Mouse (Mus musculus): ENCODE measurements around the gene Limch1. TPM values are rescaled to one million over a fixed set of nuclear protein-coding genes. Genes with fewer than 3 reads are reported as not detected.

The Limch1 gene
- total and polyA plus RNA-seq, 2 experiments from 2014 or later, result 62.8 to 133 TPM

- peak overlapping the region; percentile 54; the same call in 1 of the 2 replicates for H3K27ac ChIP-seq (ENCODE audit: low read depth, low read length)
These were observed 22.6 kb upstream of the Limch1 start for GRCm38 (mm10) chr5:66723037-66723436.

GRCm38 (mm10) chr5:66723626-66724025 lies 22.0 kb upstream of the Limch1 start:
- H3K27me3 ChIP-seq (ENCODE audit: insufficient read depth, low read length), result no peaks in the 10 kb centered on the region
- ATAC-seq (no peak), DNase-seq (no peak)
- no peaks in the 10 kb centered on the region for H3K9me3 ChIP-seq (ENCODE audit: low read length)
- no peaks in the 10 kb centered on the region for H3K36me3 ChIP-seq (ENCODE audit: insufficient read depth)
- no peak overlapping the region for H3K4me3 ChIP-seq (ENCODE audit: low read depth, low read length)
- H3K27ac ChIP-seq (ENCODE audit: low read depth, low read length), result peak overlapping the region; percentile 54; the same call in 1 of the 2 replicates
- no peak overlapping the region for H3K4me2 ChIP-seq (ENCODE audit: low read depth)
- TF ChIP-seq CTCF (IDR thresholded peaks at IDR 0.05; ENCODE audit: low read depth), result no peak
- 88% methylated on average over 3 of the region's 3 CpGs for WGBS
- peaks cover 3% of the 10 kb centered on the region; the same call in 1 of the 2 replicates for H3K4me1 ChIP-seq (ENCODE audit: insufficient read depth)
- no peak overlapping the region for H3K9ac ChIP-seq

More at GRCm38 (mm10) chr5:66723037-66723436, 22.6 kb upstream of the Limch1 start:
- WGBS, result 52% methylated on average over 4 of the region's 4 CpGs
- Histone ChIP-seq H3K4me2 (ENCODE audit: low read depth) (no peak overlapping the region), H3K27me3 (ENCODE audit: insufficient read depth, low read length) (no peaks in the 10 kb centered on the region), H3K9me3 (ENCODE audit: low read length) (no peaks in the 10 kb centered on the region), H3K9ac (no peak overlapping the region), H3K4me3 (ENCODE audit: low read depth, low read length) (no peak overlapping the region), H3K36me3 (ENCODE audit: insufficient read depth) (no peaks in the 10 kb centered on the region), H3K4me1 (ENCODE audit: insufficient read depth) (peaks cover 3% of the 10 kb centered on the region; the same call in 1 of the 2 replicates)
- DNase-seq (no peak), ATAC-seq (peak; percentile 40)
- TF ChIP-seq CTCF (IDR thresholded peaks at IDR 0.05; ENCODE audit: low read depth), result no peak

- H3K4me1 ChIP-seq (ENCODE audit: insufficient read depth), result peaks cover 9% of the 10 kb centered on the region; the same call in 1 of the 2 replicates
- no peaks in the 10 kb centered on the region for H3K36me3 ChIP-seq (ENCODE audit: insufficient read depth)
- DNase-seq (no peak), ATAC-seq (no peak)
- TF ChIP-seq CTCF (IDR thresholded peaks at IDR 0.05; ENCODE audit: low read depth), result no peak
- H3K9me3 ChIP-seq (ENCODE audit: low read length), result no peaks in the 10 kb centered on the region
- H3K27me3 ChIP-seq (ENCODE audit: insufficient read depth, low read length), result no peaks in the 10 kb centered on the region
- peak overlapping the region; percentile 66; the same call in 1 of the 2 replicates for H3K27ac ChIP-seq (ENCODE audit: low read depth, low read length)
- H3K4me3 ChIP-seq (ENCODE audit: low read depth, low read length), result no peak overlapping the region
- 89% methylated on average over 4 of the region's 4 CpGs for WGBS
- H3K9ac ChIP-seq, result no peak overlapping the region
- H3K4me2 ChIP-seq (ENCODE audit: low read depth), result no peak overlapping the region
These were observed 16.3 kb upstream of the Limch1 start for GRCm38 (mm10) chr5:66729306-66729705.

GRCm38 (mm10) chr5:66730621-66731301 lies 14.9 kb upstream of the Limch1 start:
- ATAC-seq (peak; percentile 98), DNase-seq (peak; percentile 92)
- 23% methylated on average over 11 of the region's 11 CpGs for whole genome bisulfite sequencing
- Histone ChIP-seq H3K36me3 (ENCODE audit: insufficient read depth) (no peaks in the 10 kb centered on the region), H3K27ac (ENCODE audit: low read depth, low read length) (peak overlapping the region; percentile 57), H3K4me3 (ENCODE audit: low read depth, low read length) (no peak overlapping the region), H3K9ac (no peak overlapping the region), H3K4me2 (ENCODE audit: low read depth) (peak overlapping the region; percentile 13; the same call in 1 of the 2 replicates), H3K27me3 (ENCODE audit: insufficient read depth, low read length) (no peaks in the 10 kb centered on the region), H3K9me3 (ENCODE audit: low read length) (no peaks in the 10 kb centered on the region), H3K4me1 (ENCODE audit: insufficient read depth) (peaks cover 9% of the 10 kb centered on the region; the same call in 1 of the 2 replicates)
- TF ChIP-seq CTCF (IDR thresholded peaks at IDR 0.05; ENCODE audit: low read depth), result peak; percentile 64

- H3K27me3 ChIP-seq (ENCODE audit: insufficient read depth, low read length), result no peaks in the 10 kb centered on the region
- no peaks in the 10 kb centered on the region for H3K36me3 ChIP-seq (ENCODE audit: insufficient read depth)
- TF ChIP-seq CTCF (IDR thresholded peaks at IDR 0.05; ENCODE audit: low read depth), result no peak
- H3K4me1 ChIP-seq (ENCODE audit: insufficient read depth), result peaks cover 9% of the 10 kb centered on the region; the same call in 1 of the 2 replicates
- peak overlapping the region; percentile 57 for H3K27ac ChIP-seq (ENCODE audit: low read depth, low read length)
- ATAC-seq (no peak; the same call in 1 of the 2 replicates), DNase-seq (no peak)
- no peaks in the 10 kb centered on the region for H3K9me3 ChIP-seq (ENCODE audit: low read length)
- peak overlapping the region; percentile 13; the same call in 1 of the 2 replicates for H3K4me2 ChIP-seq (ENCODE audit: low read depth)
- H3K9ac ChIP-seq, result no peak overlapping the region
- no peak overlapping the region for H3K4me3 ChIP-seq (ENCODE audit: low read depth, low read length)
- 22% methylated on average over 1 of the region's 1 CpGs for WGBS
These were observed 14.3 kb upstream of the Limch1 start for GRCm38 (mm10) chr5:66731302-66731697.

GRCm38 (mm10) chr5:66733556-66733955 lies 12.1 kb upstream of the Limch1 start:
- ATAC-seq, result no peak
- WGBS, result 95% methylated on average over 1 of the region's 1 CpGs
- Histone ChIP-seq H3K36me3 (ENCODE audit: insufficient read depth) (no peaks in the 10 kb centered on the region), H3K4me3 (ENCODE audit: low read depth, low read length) (no peak overlapping the region), H3K27ac (ENCODE audit: low read depth, low read length) (no peak overlapping the region), H3K9ac (no peak overlapping the region), H3K27me3 (ENCODE audit: insufficient read depth, low read length) (no peaks in the 10 kb centered on the region), H3K9me3 (ENCODE audit: low read length) (no peaks in the 10 kb centered on the region), H3K4me1 (ENCODE audit: insufficient read depth) (peaks cover 9% of the 10 kb centered on the region; the same call in 1 of the 2 replicates), H3K4me2 (ENCODE audit: low read depth) (no peak overlapping the region)
- TF ChIP-seq CTCF (IDR thresholded peaks at IDR 0.05; ENCODE audit: low read depth), result no peak
- no peak for DNase-seq

GRCm38 (mm10) chr5:66739376-66739775 lies 6.3 kb upstream of the Limch1 start:
- no peak for TF ChIP-seq CTCF (IDR thresholded peaks at IDR 0.05; ENCODE audit: low read depth)
- Histone ChIP-seq H3K4me1 (ENCODE audit: insufficient read depth) (no peaks in the 10 kb centered on the region), H3K9ac (no peak overlapping the region), H3K4me3 (ENCODE audit: low read depth, low read length) (no peak overlapping the region), H3K36me3 (ENCODE audit: insufficient read depth) (no peaks in the 10 kb centered on the region), H3K9me3 (ENCODE audit: low read length) (no peaks in the 10 kb centered on the region), H3K27me3 (ENCODE audit: insufficient read depth, low read length) (no peaks in the 10 kb centered on the region), H3K27ac (ENCODE audit: low read depth, low read length) (no peak overlapping the region), H3K4me2 (ENCODE audit: low read depth) (no peak overlapping the region)
- ATAC-seq (no peak), DNase-seq (no peak)
- WGBS, result 98% methylated on average over 3 of the region's 3 CpGs
